Mouse (Mus musculus): Measurements from ENCODE around the gene Sdhc.

- TF ChIP-seq POLR2A (IDR thresholded peaks at IDR 0.05; ENCODE audit: insufficient read depth, low read depth, low read length) (no peak), EP300 (IDR thresholded peaks at IDR 0.05; ENCODE audit: insufficient read depth, low read depth, low read length) (no peak)
Measured at GRCm38 (mm10) chr1:171193093-171193840, 42.9 kb upstream of the Sdhc start.

Data from heart, adult 2 months (tissue).